Mouse (Mus musculus): Measurements from ENCODE around the gene Hist1h4i. TPM values are rescaled to one million over a fixed set of nuclear protein-coding genes. Genes with fewer than 3 reads are reported as not detected.

Hist1h4i gene
- polyA plus RNA-seq, 1 experiment from 2014 or later = 43.9 TPM

GRCm38 (mm10) chr13:22005605-22006333 lies 35.4 kb downstream of the Hist1h4i start:
- Histone ChIP-seq H3K27ac (ENCODE audit: low read depth, low read length) (no peak overlapping the region), H3K27me3 (ENCODE audit: control insufficient read depth, insufficient read depth, low read length) (peaks cover 99% of the 10 kb centered on the region), H3K9ac (ENCODE audit: low read length) (peak overlapping the region; percentile 46), H3K4me1 (ENCODE audit: control insufficient read depth, insufficient read depth, low read length) (peaks cover 12% of the 10 kb centered on the region), H3K36me3 (ENCODE audit: control insufficient read depth, insufficient read depth, low read length) (no peaks in the 10 kb centered on the region), H3K4me2 (peak overlapping the region; percentile 85), H3K4me3 (ENCODE audit: low read depth, low read length) (peak overlapping the region; percentile 45), H3K9me3 (ENCODE audit: control insufficient read depth, low read length) (no peaks in the 10 kb centered on the region)
- under 1% methylated on average over 45 of the region's 45 CpGs for WGBS
- peak; percentile 76 for ATAC-seq (ENCODE audit: low FRiP score)
- peak; percentile 94 for DNase-seq (ENCODE audit: low spot score, missing footprints)

GRCm38 (mm10) chr13:22001823-22002222 lies 39.3 kb downstream of the Hist1h4i start:
- Histone ChIP-seq H3K4me1 (ENCODE audit: control insufficient read depth, insufficient read depth, low read length) (peaks cover 14% of the 10 kb centered on the region), H3K36me3 (ENCODE audit: control insufficient read depth, insufficient read depth, low read length) (no peaks in the 10 kb centered on the region), H3K4me3 (ENCODE audit: low read depth, low read length) (no peak overlapping the region), H3K9me3 (ENCODE audit: control insufficient read depth, low read length) (no peaks in the 10 kb centered on the region), H3K27me3 (ENCODE audit: control insufficient read depth, insufficient read depth, low read length) (peaks cover 99% of the 10 kb centered on the region), H3K9ac (ENCODE audit: low read length) (no peak overlapping the region), H3K4me2 (no peak overlapping the region), H3K27ac (ENCODE audit: low read depth, low read length) (no peak overlapping the region)
- ATAC-seq (ENCODE audit: low FRiP score) (no peak), DNase-seq (ENCODE audit: low spot score, missing footprints) (no peak)
- 28% methylated on average over 5 of the region's 5 CpGs for WGBS

- Histone ChIP-seq H3K27me3 (ENCODE audit: control insufficient read depth, insufficient read depth, low read length) (peaks cover 99% of the 10 kb centered on the region), H3K9ac (ENCODE audit: low read length) (no peak overlapping the region), H3K4me1 (ENCODE audit: control insufficient read depth, insufficient read depth, low read length) (peaks cover 10% of the 10 kb centered on the region), H3K4me2 (no peak overlapping the region), H3K36me3 (ENCODE audit: control insufficient read depth, insufficient read depth, low read length) (no peaks in the 10 kb centered on the region), H3K27ac (ENCODE audit: low read depth, low read length) (no peak overlapping the region), H3K4me3 (ENCODE audit: low read depth, low read length) (no peak overlapping the region), H3K9me3 (ENCODE audit: control insufficient read depth, low read length) (no peaks in the 10 kb centered on the region)
- ATAC-seq (ENCODE audit: low FRiP score) (no peak), DNase-seq (ENCODE audit: low spot score, missing footprints) (no peak)
- WGBS = 52% methylated on average over 2 of the region's 2 CpGs
Measured at GRCm38 (mm10) chr13:22001346-22001745, 39.8 kb downstream of the Hist1h4i start.

- H3K9ac ChIP-seq (ENCODE audit: low read length) = no peak overlapping the region
- WGBS = 35% methylated on average over 4 of the region's 4 CpGs
Measured at GRCm38 (mm10) chr13:21999147-21999546, 42.0 kb downstream of the Hist1h4i start.

GRCm38 (mm10) chr13:21998412-21998811 lies 42.8 kb downstream of the Hist1h4i start:
- ATAC-seq (ENCODE audit: low FRiP score) (no peak), DNase-seq (ENCODE audit: low spot score, missing footprints) (no peak)
- peaks cover 85% of the 10 kb centered on the region for H3K27me3 ChIP-seq (ENCODE audit: control insufficient read depth, insufficient read depth, low read length)
- H3K4me2 ChIP-seq = no peak overlapping the region
- H3K9me3 ChIP-seq (ENCODE audit: control insufficient read depth, low read length) = no peaks in the 10 kb centered on the region
- H3K4me1 ChIP-seq (ENCODE audit: control insufficient read depth, insufficient read depth, low read length) = 0 out of 2 replicates have a peak, but pooled peaks cover 3% of the 10 kb centered on the region
- H3K36me3 ChIP-seq (ENCODE audit: control insufficient read depth, insufficient read depth, low read length) = no peaks in the 10 kb centered on the region
- WGBS = 19% methylated on average over 3 of the region's 3 CpGs
- H3K9ac ChIP-seq (ENCODE audit: low read length) = no peak overlapping the region
- no peak overlapping the region for H3K27ac ChIP-seq (ENCODE audit: low read depth, low read length)
- no peak overlapping the region for H3K4me3 ChIP-seq (ENCODE audit: low read depth, low read length)

More at GRCm38 (mm10) chr13:21999147-21999546, 42.0 kb downstream of the Hist1h4i start:
- H3K4me3 ChIP-seq (ENCODE audit: low read depth, low read length) = no peak overlapping the region
- DNase-seq (ENCODE audit: low spot score, missing footprints) = peak; percentile 85
- H3K27ac ChIP-seq (ENCODE audit: low read depth, low read length) = no peak overlapping the region
- 0 out of 2 replicates have a peak, but pooled peaks cover 3% of the 10 kb centered on the region for H3K4me1 ChIP-seq (ENCODE audit: control insufficient read depth, insufficient read depth, low read length)
- no peaks in the 10 kb centered on the region for H3K9me3 ChIP-seq (ENCODE audit: control insufficient read depth, low read length)
- no peak overlapping the region for H3K4me2 ChIP-seq
- no peak for ATAC-seq (ENCODE audit: low FRiP score)
- H3K27me3 ChIP-seq (ENCODE audit: control insufficient read depth, insufficient read depth, low read length) = peaks cover 89% of the 10 kb centered on the region
- no peaks in the 10 kb centered on the region for H3K36me3 ChIP-seq (ENCODE audit: control insufficient read depth, insufficient read depth, low read length)

- Histone ChIP-seq H3K4me2 (peak overlapping the region; percentile 36; the same call in 1 of the 2 replicates), H3K27ac (ENCODE audit: low read depth, low read length) (no peak overlapping the region), H3K9ac (ENCODE audit: low read length) (no peak overlapping the region), H3K4me1 (ENCODE audit: control insufficient read depth, insufficient read depth, low read length) (0 out of 2 replicates have a peak, but pooled peaks cover 3% of the 10 kb centered on the region), H3K4me3 (ENCODE audit: low read depth, low read length) (no peak overlapping the region), H3K9me3 (ENCODE audit: control insufficient read depth, low read length) (no peaks in the 10 kb centered on the region), H3K27me3 (ENCODE audit: control insufficient read depth, insufficient read depth, low read length) (peaks cover 79% of the 10 kb centered on the region), H3K36me3 (ENCODE audit: control insufficient read depth, insufficient read depth, low read length) (no peaks in the 10 kb centered on the region)
- ATAC-seq (ENCODE audit: low FRiP score) (no peak), DNase-seq (ENCODE audit: low spot score, missing footprints) (peak; percentile 88)
- 4% methylated on average over 4 of the region's 4 CpGs for WGBS
Measured at GRCm38 (mm10) chr13:21997821-21998220, 43.3 kb downstream of the Hist1h4i start.

GRCm38 (mm10) chr13:21997201-21997820 lies 43.9 kb downstream of the Hist1h4i start:
- 0 out of 2 replicates have a peak, but pooled peaks cover 3% of the 10 kb centered on the region for H3K4me1 ChIP-seq (ENCODE audit: control insufficient read depth, insufficient read depth, low read length)
- peak overlapping the region; percentile 21; the same call in 1 of the 2 replicates for H3K4me3 ChIP-seq (ENCODE audit: low read depth, low read length)
- DNase-seq (ENCODE audit: low spot score, missing footprints) (peak; percentile 90), ATAC-seq (ENCODE audit: low FRiP score) (no peak)
- H3K9ac ChIP-seq (ENCODE audit: low read length) = no peak overlapping the region
- WGBS = 1% methylated on average over 21 of the region's 21 CpGs
- no peak overlapping the region for H3K27ac ChIP-seq (ENCODE audit: low read depth, low read length)
- peak overlapping the region; percentile 36 for H3K4me2 ChIP-seq
- no peaks in the 10 kb centered on the region for H3K36me3 ChIP-seq (ENCODE audit: control insufficient read depth, insufficient read depth, low read length)
- no peaks in the 10 kb centered on the region for H3K9me3 ChIP-seq (ENCODE audit: control insufficient read depth, low read length)
- H3K27me3 ChIP-seq (ENCODE audit: control insufficient read depth, insufficient read depth, low read length) = peaks cover 74% of the 10 kb centered on the region

- Histone ChIP-seq H3K36me3 (ENCODE audit: control insufficient read depth, insufficient read depth, low read length) (no peaks in the 10 kb centered on the region), H3K27ac (ENCODE audit: low read depth, low read length) (no peak overlapping the region), H3K4me2 (peak overlapping the region; percentile 36), H3K4me3 (ENCODE audit: low read depth, low read length) (peak overlapping the region; percentile 21), H3K9me3 (ENCODE audit: control insufficient read depth, low read length) (no peaks in the 10 kb centered on the region), H3K9ac (ENCODE audit: low read length) (no peak overlapping the region), H3K4me1 (ENCODE audit: control insufficient read depth, insufficient read depth, low read length) (0 out of 2 replicates have a peak, but pooled peaks cover 3% of the 10 kb centered on the region), H3K27me3 (ENCODE audit: control insufficient read depth, insufficient read depth, low read length) (peaks cover 69% of the 10 kb centered on the region)
- ATAC-seq (ENCODE audit: low FRiP score) (no peak), DNase-seq (ENCODE audit: low spot score, missing footprints) (peak; percentile 95)
- WGBS = under 1% methylated on average over 13 of the region's 13 CpGs
Measured at GRCm38 (mm10) chr13:21996840-21997185, 44.3 kb downstream of the Hist1h4i start.
